Comparison of ENCODE assay signal across 17 mouse cellular contexts in genomic region chr5:66346756-66347155, GRCm38 (mm10).
"Had no signal": no experiment of that assay in that cellular context is flagged by ENCODE, and none has a peak within 500 bp of the region (broad histone marks: within the 10 kb centered on the region; RNA-seq: fewer than 3 reads in every experiment).

No protein-coding gene starts in this region.

- H3K9ac ChIP-seq: hindbrain, embryonic 14.5 days; liver, embryonic 13.5 days; liver, postnatal 0 days; lung, embryonic 15.5 days; midbrain, embryonic 15.5 days; neural tube, embryonic 12.5 days; stomach, embryonic 15.5 days had no signal

- ATAC-seq: liver, postnatal 0 days; midbrain, embryonic 15.5 days had no signal

- H3K4me2 ChIP-seq: hindbrain, embryonic 14.5 days; liver, embryonic 13.5 days; lung, embryonic 15.5 days; midbrain, embryonic 11.5 days; midbrain, embryonic 15.5 days; neural tube, embryonic 12.5 days; stomach, embryonic 15.5 days had no signal

- H3K9me3 ChIP-seq: limb, embryonic 10.5 days; liver, embryonic 13.5 days; lung, embryonic 15.5 days; megakaryocyte, embryonic 14.5 days; midbrain, embryonic 15.5 days; neural tube, embryonic 12.5 days; stomach, embryonic 15.5 days had no signal

- H3K4me3 ChIP-seq: limb, embryonic 10.5 days; liver, embryonic 13.5 days; lung, embryonic 15.5 days; megakaryocyte, embryonic 14.5 days; midbrain, embryonic 15.5 days; neural tube, embryonic 12.5 days; stomach, embryonic 15.5 days had no signal

- H3K27ac ChIP-seq: hindbrain, embryonic 14.5 days; limb, embryonic 10.5 days; liver, embryonic 13.5 days; macrophage; midbrain, embryonic 15.5 days; neural tube, embryonic 12.5 days; stomach, embryonic 15.5 days had no signal

- H3K4me1 ChIP-seq: midbrain, embryonic 15.5 days; stomach, embryonic 15.5 days had no signal

- H3K27me3 ChIP-seq: liver, embryonic 13.5 days; lung, embryonic 15.5 days; midbrain, embryonic 15.5 days; neural tube, embryonic 12.5 days; stomach, embryonic 15.5 days had no signal

- H3K36me3 ChIP-seq: limb, embryonic 10.5 days; liver, embryonic 13.5 days; lung, embryonic 15.5 days; midbrain, embryonic 15.5 days; neural tube, embryonic 12.5 days; stomach, embryonic 15.5 days had no signal

- DNase-seq: liver, embryonic 13.5 days; liver, postnatal 0 days; lung, postnatal 14 days; retina, postnatal 1 day; right cerebral cortex, postnatal 4 days; spleen, adult 18-20 months; thymus, adult 2 months; thymus, postnatal 25 days had no signal
